Mouse (Mus musculus) forebrain, postnatal 0 days (tissue): Measurements from ENCODE around the gene Bmpr1b. TPM values are rescaled to one million over a fixed set of nuclear protein-coding genes. Genes with fewer than 3 reads are reported as not detected.
A peak's percentile ranks its signal among the peaks of the same experiment; 100 is the strongest.

Experiments used
- ATAC-seq: fragments of 200-750 bp; cut with Nextera tagmentation; 2 replicates; pipeline ENCODE4 v1.8.0; 2017; ENCODE audit warnings: mild to moderate bottlenecking, moderate library complexity
- DNase-seq: peaks from one replicate; pipeline ENCODE4 v3.0.0-alpha.2; 2015
- H3K27ac ChIP-seq: fragments of 300-500 bp; sonication (generic); 2 replicates; pipeline ENCODE4 v1.5.1; 2014; ENCODE audit warnings: low read depth, mild to moderate bottlenecking, antibody characterized with exemption, low read length, moderate library complexity, mixed read lengths
- H3K27me3 ChIP-seq: fragments of 300-500 bp; sonication (generic); 2 replicates; pipeline ENCODE4 v1.6.1; 2014; ENCODE audit warnings: mild to moderate bottlenecking, low read length, mixed read lengths; ENCODE audit not compliant: insufficient read depth
- H3K36me3 ChIP-seq: fragments of 300-500 bp; sonication (generic); 2 replicates; pipeline ENCODE4 v1.6.1; 2014; ENCODE audit warnings: mild to moderate bottlenecking, moderate library complexity; ENCODE audit not compliant: insufficient read depth
- H3K4me1 ChIP-seq: fragments of 300-500 bp; sonication (generic); 2 replicates; pipeline ENCODE4 v1.6.1; 2014; ENCODE audit warnings: antibody characterized with exemption; ENCODE audit not compliant: insufficient read depth
- H3K4me2 ChIP-seq: fragments of 300-500 bp; sonication (generic); 2 replicates; pipeline ENCODE4 v1.6.1; 2014; ENCODE audit warnings: low read depth, mild to moderate bottlenecking, moderate library complexity
- H3K4me3 ChIP-seq: fragments of 300-500 bp; sonication (generic); 2 replicates; pipeline ENCODE4 v1.5.1; 2014; ENCODE audit warnings: low read depth, low read length, mixed read lengths
- H3K9ac ChIP-seq: fragments of 300-500 bp; sonication (generic); 2 replicates; pipeline ENCODE4 v1.6.1; 2014; ENCODE audit warnings: mild to moderate bottlenecking
- H3K9me3 ChIP-seq: fragments of 300-500 bp; sonication (generic); 2 replicates; pipeline ENCODE4 v1.6.1; 2016; ENCODE audit warnings: low read length
- CTCF ChIP-seq: sonication (generic); IDR thresholded peaks from 2 replicates; pipeline ENCODE4 v1.5.1; 2016; ENCODE audit warnings: antibody characterized with exemption, control low read depth, low read depth
- WGBS: fragments of 180-500 bp; shearing (Covaris S2); extraction: QIAGEN DNeasy Blood & Tissue Kit; methylation state at CpG from one replicate; pipeline ENCODE4 v1.1.7; 2014; 5-methylcytosine and 5-hydroxymethylcytosine counted together
- polyA plus RNA-seq: library from polyadenylated mRNA; unstranded; fragments of >200 nt; fragmentation: Nextera tagmentation; extraction: Ambion mirVana; gene quantifications from 2 replicates; pipeline ENCODE4 v1.2.1, GENCODE M21; 2015
- total RNA-seq: library from RNA; depleted of rRNA; stranded (reverse); fragments of >200 nt; gene quantifications from 2 replicates; pipeline ENCODE4 v1.2.3, GENCODE M21; 2014

Gene Bmpr1b
- total and polyA plus RNA-seq, 2 experiments from 2014 or later = 3.0 to 7.4 TPM

DNA sequence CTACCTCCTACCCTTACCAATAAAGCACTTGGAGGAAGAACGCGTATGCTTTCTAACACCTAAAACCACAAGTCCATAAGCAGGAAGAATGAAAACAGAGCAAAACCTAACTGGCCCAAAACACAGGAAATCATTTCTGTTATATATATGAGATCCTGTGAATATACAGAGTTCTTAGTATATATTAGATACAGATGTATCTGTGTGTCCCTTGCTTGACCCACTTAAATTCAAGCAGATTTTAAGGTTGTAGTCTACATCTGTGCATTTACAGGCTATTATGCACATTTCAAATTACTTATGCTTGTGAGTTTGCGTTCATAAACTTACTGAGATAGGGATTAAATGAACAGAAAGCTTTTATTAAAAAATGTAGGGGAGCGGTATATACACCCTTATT is 271.5 kb downstream of the Bmpr1b start:
- H3K9ac ChIP-seq = no peak overlapping the region
- TF ChIP-seq CTCF = no peak
- no peak overlapping the region for H3K27ac ChIP-seq
- H3K9me3 ChIP-seq = no peaks in the 10 kb centered on the region
- H3K4me2 ChIP-seq = no peak overlapping the region
- ATAC-seq = no peak
- H3K36me3 ChIP-seq = no peaks in the 10 kb centered on the region
- no peaks in the 10 kb centered on the region for H3K27me3 ChIP-seq
- 86% methylated on average over 4 of the region's 4 CpGs for WGBS
- no peak overlapping the region for H3K4me3 ChIP-seq
- no peaks in the 10 kb centered on the region for H3K4me1 ChIP-seq
- no peak for DNase-seq

DNA sequence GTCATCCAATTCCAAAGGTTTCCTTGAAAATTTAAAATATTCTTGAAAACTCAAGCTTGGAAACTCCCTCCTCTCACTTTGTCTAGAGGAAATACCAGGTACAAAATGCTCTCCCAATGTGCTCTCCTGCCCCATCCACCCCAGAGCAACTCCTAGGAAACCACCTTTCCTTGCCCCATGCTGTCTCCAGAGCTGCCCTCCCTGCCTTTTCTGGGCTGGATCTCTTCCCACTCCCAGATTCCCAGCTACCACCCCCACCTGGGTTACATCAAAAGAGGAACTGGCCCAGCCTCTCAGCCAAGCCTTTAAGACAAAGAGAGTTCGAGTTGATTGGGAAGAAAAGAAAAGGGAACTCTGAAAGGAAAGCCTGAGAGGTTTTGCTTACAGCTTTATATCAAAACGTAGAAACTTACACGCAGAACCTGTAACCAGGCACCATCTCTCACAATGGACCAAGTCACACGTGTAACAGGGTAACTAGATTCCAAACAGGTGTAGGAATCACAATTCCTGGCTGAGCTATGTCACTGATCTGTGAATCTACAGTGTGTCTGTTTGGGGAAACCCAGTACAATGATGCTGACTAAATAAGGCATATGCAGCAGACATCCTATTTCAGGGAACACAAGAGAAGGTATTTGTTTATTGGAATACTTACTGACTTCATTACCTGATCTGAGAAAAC is 272.2 kb downstream of the Bmpr1b start:
- H3K9ac ChIP-seq = no peak overlapping the region
- no peaks in the 10 kb centered on the region for H3K27me3 ChIP-seq
- H3K4me1 ChIP-seq = no peaks in the 10 kb centered on the region
- no peaks in the 10 kb centered on the region for H3K36me3 ChIP-seq
- ATAC-seq (no peak), DNase-seq (no peak)
- H3K4me3 ChIP-seq = no peak overlapping the region
- no peak overlapping the region for H3K27ac ChIP-seq
- H3K9me3 ChIP-seq = no peaks in the 10 kb centered on the region
- TF ChIP-seq CTCF = no peak
- WGBS = 15% methylated on average over 4 of the region's 4 CpGs
- no peak overlapping the region for H3K4me2 ChIP-seq

DNA sequence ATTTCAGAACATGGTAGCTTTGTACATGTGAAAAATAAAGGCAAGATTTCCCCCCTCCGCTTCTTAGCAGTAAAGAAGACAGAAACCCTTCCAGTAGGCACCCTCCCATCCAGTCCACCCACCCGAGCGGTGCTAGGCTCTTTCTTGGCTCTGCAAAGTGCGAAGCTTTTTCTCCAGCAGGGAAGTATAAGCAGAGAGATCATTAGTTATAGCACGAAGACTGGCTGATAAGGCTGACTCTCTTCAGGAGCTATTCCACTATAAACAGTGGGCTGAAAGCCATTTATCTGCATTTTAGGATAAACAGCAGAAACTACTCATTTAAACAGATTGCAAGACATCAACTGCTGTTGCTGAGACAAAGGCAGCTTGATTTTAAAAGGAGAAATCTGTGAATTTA is 274.1 kb downstream of the Bmpr1b start:
- Histone ChIP-seq H3K27ac (0 out of 2 replicates have a peak overlapping the region, but pooled peaks have one; percentile 21), H3K9me3 (no peaks in the 10 kb centered on the region), H3K4me1 (no peaks in the 10 kb centered on the region), H3K4me2 (no peak overlapping the region), H3K36me3 (no peaks in the 10 kb centered on the region), H3K9ac (no peak overlapping the region), H3K27me3 (no peaks in the 10 kb centered on the region), H3K4me3 (no peak overlapping the region)
- ATAC-seq (peak; percentile 70), DNase-seq (peak; percentile 55)
- WGBS = 30% methylated on average over 5 of the region's 5 CpGs
- TF ChIP-seq CTCF = no peak

DNA sequence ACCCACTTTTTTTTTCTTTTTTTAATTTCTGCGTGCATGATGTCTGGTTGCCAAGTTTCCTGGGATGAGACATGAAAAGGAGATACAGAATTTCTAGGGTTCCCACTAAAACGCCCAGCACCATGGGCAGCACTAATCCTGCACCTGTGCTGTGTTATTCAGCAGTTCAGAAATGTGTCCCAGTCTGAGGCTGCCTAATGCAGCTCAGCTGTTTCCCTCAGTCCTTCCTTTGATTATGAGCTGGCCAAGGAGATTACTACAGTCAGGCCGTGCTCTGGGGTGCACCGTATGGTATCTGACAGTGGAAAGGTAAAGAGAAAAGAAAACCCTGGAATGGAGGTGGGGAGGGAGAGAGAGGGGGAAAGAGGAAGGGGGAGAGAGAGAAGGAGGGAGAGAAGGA is 278.6 kb downstream of the Bmpr1b start:
- ATAC-seq = no peak
- Histone ChIP-seq H3K9me3 (no peaks in the 10 kb centered on the region), H3K27me3 (no peaks in the 10 kb centered on the region), H3K4me3 (no peak overlapping the region), H3K4me1 (no peaks in the 10 kb centered on the region), H3K27ac (no peak overlapping the region), H3K36me3 (no peaks in the 10 kb centered on the region), H3K9ac (no peak overlapping the region), H3K4me2 (no peak overlapping the region)
- DNase-seq = no peak
- TF ChIP-seq CTCF = no peak
- WGBS = 22% methylated on average over 4 of the region's 4 CpGs

DNA sequence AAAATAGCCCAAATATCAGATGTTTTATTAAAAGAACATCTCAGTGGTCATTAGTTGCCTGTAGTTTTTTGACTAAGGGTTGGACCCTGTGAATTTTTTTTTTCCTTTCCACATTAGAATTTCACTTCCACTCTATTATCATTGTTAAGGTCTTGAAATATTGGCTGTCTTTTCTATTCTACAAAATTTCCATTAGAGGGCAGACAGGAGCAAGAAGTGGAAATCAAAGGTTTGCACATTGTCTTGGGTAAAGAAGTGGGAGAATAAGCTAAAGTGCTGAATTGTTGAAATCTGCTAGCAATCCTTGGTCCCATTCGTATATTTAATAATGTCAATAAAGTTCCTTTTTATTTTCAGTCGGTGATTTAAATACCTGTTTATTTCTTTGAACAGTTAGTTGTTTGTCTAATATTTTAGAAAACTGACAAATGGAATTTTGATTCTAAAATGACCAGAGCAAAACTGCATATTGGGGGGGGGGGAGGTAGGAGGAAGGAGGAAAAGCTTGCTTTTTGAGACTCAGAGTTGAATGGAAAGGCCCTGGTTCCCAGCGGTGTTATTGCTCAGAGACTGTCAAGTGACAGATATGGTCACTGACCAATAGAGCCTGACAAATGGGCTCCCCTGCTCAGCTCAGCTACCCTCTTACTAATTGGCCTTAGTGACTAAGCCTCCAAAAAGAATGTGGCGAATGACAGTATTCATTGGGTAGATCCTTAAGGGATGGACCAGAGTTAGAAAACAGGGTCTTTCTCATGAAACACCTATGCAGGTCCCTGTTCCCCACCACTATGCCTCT is 281.6 kb downstream of the Bmpr1b start:
- peak; percentile 67 for TF ChIP-seq CTCF
- Histone ChIP-seq H3K27ac (no peak overlapping the region), H3K27me3 (no peaks in the 10 kb centered on the region), H3K4me1 (no peaks in the 10 kb centered on the region), H3K9me3 (no peaks in the 10 kb centered on the region), H3K9ac (no peak overlapping the region), H3K4me3 (no peak overlapping the region), H3K4me2 (no peak overlapping the region), H3K36me3 (no peaks in the 10 kb centered on the region)
- DNase-seq = peak; percentile 57
- 32% methylated on average over 4 of the region's 4 CpGs for WGBS
- ATAC-seq = no peak; the same call in 1 of the 2 replicates

DNA sequence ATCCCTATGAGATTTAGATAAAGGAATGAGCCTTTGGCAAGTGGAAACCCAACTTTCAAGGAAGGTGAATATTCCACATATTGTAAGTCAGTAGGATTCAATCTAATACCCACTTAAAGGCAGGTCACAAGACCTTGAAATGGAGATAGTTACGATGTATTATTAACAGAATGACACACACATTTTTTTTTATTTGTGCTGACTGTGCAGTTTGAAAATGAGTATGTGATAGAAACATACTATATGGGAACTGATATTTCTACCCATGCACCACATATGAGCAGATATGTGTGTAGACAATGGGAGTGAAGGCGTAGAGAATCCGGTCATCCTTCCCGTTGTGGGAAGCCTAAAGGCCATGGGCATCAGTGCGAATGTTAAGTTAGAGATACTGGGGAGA is 285.0 kb downstream of the Bmpr1b start:
- Histone ChIP-seq H3K4me2 (no peak overlapping the region), H3K27me3 (no peaks in the 10 kb centered on the region), H3K9me3 (no peaks in the 10 kb centered on the region), H3K36me3 (no peaks in the 10 kb centered on the region), H3K4me3 (no peak overlapping the region), H3K9ac (no peak overlapping the region), H3K27ac (no peak overlapping the region), H3K4me1 (no peaks in the 10 kb centered on the region)
- no peak for ATAC-seq
- no peak for TF ChIP-seq CTCF
- DNase-seq = no peak
- 95% methylated on average over 5 of the region's 5 CpGs for WGBS

DNA sequence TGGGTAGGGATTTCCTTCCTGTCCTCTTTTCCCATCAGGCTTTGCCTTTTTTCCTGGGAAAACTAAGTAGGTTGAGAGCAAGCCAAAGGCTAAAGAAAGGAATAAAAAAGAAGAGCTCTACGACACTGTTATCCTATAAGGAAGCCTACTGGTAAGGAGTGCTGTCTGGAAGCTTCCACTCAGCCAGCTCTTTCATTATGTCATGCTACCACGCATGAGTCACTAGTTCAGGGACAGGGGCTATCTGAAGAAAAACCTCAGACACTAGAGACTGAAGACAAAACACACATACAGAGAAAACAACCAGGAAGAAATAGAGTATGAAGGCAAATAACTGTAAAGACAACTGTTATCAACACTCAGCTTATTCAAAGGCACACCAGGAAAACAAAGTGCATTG is 286.7 kb downstream of the Bmpr1b start:
- 69% methylated on average over 2 of the region's 2 CpGs for WGBS
- Histone ChIP-seq H3K36me3 (no peaks in the 10 kb centered on the region), H3K4me2 (no peak overlapping the region), H3K27me3 (no peaks in the 10 kb centered on the region), H3K4me1 (no peaks in the 10 kb centered on the region), H3K27ac (no peak overlapping the region), H3K4me3 (no peak overlapping the region), H3K9me3 (no peaks in the 10 kb centered on the region), H3K9ac (no peak overlapping the region)
- ATAC-seq (no peak), DNase-seq (no peak)
- no peak for TF ChIP-seq CTCF
